Comparison of ENCODE assay signal across 19 mouse cellular contexts in the genomic region with DNA sequence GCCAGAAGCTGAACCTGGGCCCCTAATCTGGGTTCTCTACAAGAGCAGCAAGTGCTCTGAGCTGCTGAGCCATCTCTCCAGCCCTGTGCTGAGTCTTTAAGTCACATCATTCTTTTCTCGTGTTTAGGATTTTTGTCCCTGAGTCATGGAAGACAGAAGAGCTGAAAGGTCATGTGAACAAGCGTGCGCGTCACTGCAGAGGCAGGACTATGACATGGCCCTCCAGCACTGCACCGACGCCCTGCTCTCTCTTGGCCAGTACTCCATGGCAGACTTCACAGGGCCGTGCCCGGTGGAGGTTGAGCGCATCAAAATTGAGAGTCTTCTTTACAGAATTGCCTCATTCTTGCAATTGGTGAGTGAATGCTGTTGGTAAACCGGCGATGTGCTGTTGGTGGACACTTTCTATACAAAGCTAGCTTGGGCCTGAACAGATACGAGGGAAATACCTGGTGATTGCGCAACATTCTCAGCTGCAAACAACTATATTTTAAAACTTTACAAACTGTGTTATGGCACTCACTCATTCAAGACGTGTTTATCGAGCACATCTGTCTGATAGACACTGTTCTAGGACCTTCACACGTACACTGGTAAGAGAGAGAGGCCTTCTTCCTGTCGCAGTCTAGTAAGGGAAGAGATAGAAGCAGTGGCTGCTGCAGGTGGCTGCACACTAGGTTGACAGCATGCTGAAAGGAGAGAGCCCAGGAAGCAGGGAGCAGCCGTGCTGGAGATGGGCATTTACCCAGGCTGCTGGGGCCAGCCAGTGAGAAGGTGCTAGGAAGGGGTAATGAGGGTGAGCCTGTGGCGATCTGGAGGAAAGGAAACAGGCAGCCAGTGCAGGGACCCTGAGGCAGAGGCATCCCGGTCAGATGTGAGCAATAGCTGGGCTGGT. TPM values are rescaled to one million over a fixed set of nuclear protein-coding genes. Genes with fewer than 3 reads are reported as not detected.
DNase-seq lines count a peak whose midpoint lies in the region; ATAC-seq and TF ChIP-seq lines count a peak whose summit lies in the region.
"Had no signal": no experiment of that assay in that cellular context is flagged by ENCODE, and none has a peak within 500 bp of the region (broad histone marks: within the 10 kb centered on the region; RNA-seq: fewer than 3 reads in every experiment).

No protein-coding gene starts in this region.

- TF ChIP-seq EP300 in heart, postnatal 0 days (IDR thresholded peaks at IDR 0.05; ENCODE audit: low read depth), result no peak
- no peak for TF ChIP-seq EP300 in heart, adult 2 months (IDR thresholded peaks at IDR 0.05; ENCODE audit: insufficient read depth, low read depth, low read length)

- no peak for ATAC-seq in heart, postnatal 0 days (ENCODE audit: insufficient read depth, low read depth)
- ATAC-seq: forebrain, postnatal 0 days; hindbrain, postnatal 0 days; midbrain, embryonic 13.5 days; Patski had no signal

- no peak for TF ChIP-seq CTCF in heart, postnatal 0 days (IDR thresholded peaks at IDR 0.05; ENCODE audit: low read depth)
- no peak for TF ChIP-seq CTCF in heart, adult 2 months (IDR thresholded peaks at IDR 0.05)

- DNase-seq in adrenal gland, adult (ENCODE audit: inconsistent age in 2 of 2, low spot score in 1 of 2), result peak; percentile 18 to 42
- DNase-seq in adrenal gland, adult 8-10 months, result no peak
- DNase-seq in heart, postnatal 0 days (ENCODE audit: low spot score), result no peak
- no peak for DNase-seq in heart, adult 2 months
- peak; percentile 36 to 43 for DNase-seq in adrenal gland, postnatal 36 days
- DNase-seq in thymus, postnatal 25 days, result peak; percentile 46
- DNase-seq in embryo, embryonic 9.5 days (ENCODE audit: extremely low spot score), result no peak
- DNase-seq in adipocyte (ENCODE audit: low spot score), result no peak
- DNase-seq: cerebellum, postnatal 10 days; forebrain, postnatal 0 days; kidney, postnatal 14 days; layer of hippocampus, adult 9-11 months; liver; lung, adult 18-20 months had no signal

- peaks cover 20% of the 10 kb centered on the region for H3K4me1 ChIP-seq in heart, postnatal 0 days (ENCODE audit: control insufficient read depth, insufficient read depth)
- H3K4me1 ChIP-seq in heart, adult 2 months (ENCODE audit: control insufficient read depth, insufficient read depth, low read length), result peaks cover 10% of the 10 kb centered on the region

- no peak overlapping the region for H3K4me2 ChIP-seq in heart, postnatal 0 days (ENCODE audit: low read depth, low read length)
- H3K4me2 ChIP-seq: midbrain, embryonic 13.5 days had no signal

- no peak overlapping the region for H3K9ac ChIP-seq in heart, postnatal 0 days (replicated peaks; ENCODE audit: low read depth, low read length)
- no peak overlapping the region for H3K9ac ChIP-seq in heart, adult 2 months (ENCODE audit: low read depth, low read length)
- H3K9ac ChIP-seq: forebrain, postnatal 0 days; midbrain, embryonic 13.5 days had no signal

- no peaks in the 10 kb centered on the region for H3K9me3 ChIP-seq in heart, postnatal 0 days (replicated peaks; ENCODE audit: control insufficient read depth, low read length)
- H3K9me3 ChIP-seq: midbrain, embryonic 13.5 days had no signal

- H3K27me3 ChIP-seq in heart, postnatal 0 days (ENCODE audit: control insufficient read depth, insufficient read depth, low read length), result no peaks in the 10 kb centered on the region
- H3K27me3 ChIP-seq in heart, adult 2 months (ENCODE audit: control insufficient read depth, insufficient read depth, low read length), result no peaks in the 10 kb centered on the region
- H3K27me3 ChIP-seq: midbrain, embryonic 13.5 days; Patski had no signal

- intact Hi-C loops in heart, adult 2 months (cut with DNase I), result no loop called here

- H3K27ac ChIP-seq in heart, postnatal 0 days (ENCODE audit: low read depth), result peak overlapping the region; percentile 27; the same call in 1 of the 2 replicates
- H3K27ac ChIP-seq in heart, adult 2 months, result no peak overlapping the region
- H3K27ac ChIP-seq: hindbrain, postnatal 0 days; macrophage; midbrain, embryonic 13.5 days; stomach, postnatal 0 days had no signal

- no peak overlapping the region for H3K4me3 ChIP-seq in heart, postnatal 0 days (ENCODE audit: low read depth, low read length)
- H3K4me3 ChIP-seq in heart, adult 2 months, result no peak overlapping the region
- H3K4me3 ChIP-seq: midbrain, embryonic 13.5 days had no signal

- WGBS in heart, postnatal 0 days, result 87% methylated on average over 20 of the region's 20 CpGs
- 89% methylated on average over 20 of the region's 20 CpGs for WGBS in heart, adult 2 months

- H3K36me3 ChIP-seq in heart, postnatal 0 days (replicated peaks; ENCODE audit: control insufficient read depth, insufficient read depth, low read length), result peaks cover 39% of the 10 kb centered on the region
- H3K36me3 ChIP-seq in heart, adult 2 months (ENCODE audit: control insufficient read depth, insufficient read depth, low read length), result peaks cover 2% of the 10 kb centered on the region; the same call in 1 of the 2 replicates

- TF ChIP-seq POLR2A in heart, adult 2 months (IDR thresholded peaks at IDR 0.05; ENCODE audit: insufficient read depth, low read depth, low read length), result no peak

- no peaks in the 10 kb centered on the region for H3K79me2 ChIP-seq in heart, adult 2 months (replicated peaks; ENCODE audit: control insufficient read depth, insufficient read depth, low read length)

RNA-seq across cellular contexts. Expression of gene Helz, which starts 27.3 kb away (rescaled TPM):
- total RNA-seq in adrenal gland, adult 8-10 months (2022), result 10 to 100 TPM; 28.9 to 43.1 (median 34.7) TPM
- 8.0 and 10.8 TPM in 2 replicates for total RNA-seq in heart, postnatal 0 days (2014; rRNA removed; ENCODE audit: low replicate concordance)
- 7.3 and 8.1 TPM in 2 replicates for polyA plus RNA-seq in heart, postnatal 0 days (2015; fragmentation: Nextera tagmentation; extraction: Ambion mirVana)
- 10 to 100 TPM; 26.2 to 26.4 TPM for total RNA-seq in heart, adult 2 months (2021)
- 9.0 and 10.8 TPM in 2 replicates for polyA plus RNA-seq in heart, adult 2 months (2012; rRNA removed)
- 10 to 100 TPM; 27.3 to 32.2 TPM for total RNA-seq in adrenal gland, postnatal 36 days (2021)

Comparison
In these comparisons a context has a peak if more than half of its experiments do, and no peak if none do; other contexts are left out.
1. DNase-seq: peak in adrenal gland, adult (2 of 2), adrenal gland, postnatal 36 days (2 of 2) and thymus, postnatal 25 days (single experiment); none in adrenal gland, adult 8-10 months (single experiment), heart, postnatal 0 days (single experiment), heart, adult 2 months (0 of 2), embryo, embryonic 9.5 days (single experiment) and adipocyte (single experiment).